Mouse (Mus musculus): ENCODE measurements around the gene Tmed1.
"Not testable (repeated sequence)": the region's sequence is repeated elsewhere in the genome, so short reads cannot be mapped to it uniquely, and the experiment has no call there.

The Tmed1 gene

DNA sequence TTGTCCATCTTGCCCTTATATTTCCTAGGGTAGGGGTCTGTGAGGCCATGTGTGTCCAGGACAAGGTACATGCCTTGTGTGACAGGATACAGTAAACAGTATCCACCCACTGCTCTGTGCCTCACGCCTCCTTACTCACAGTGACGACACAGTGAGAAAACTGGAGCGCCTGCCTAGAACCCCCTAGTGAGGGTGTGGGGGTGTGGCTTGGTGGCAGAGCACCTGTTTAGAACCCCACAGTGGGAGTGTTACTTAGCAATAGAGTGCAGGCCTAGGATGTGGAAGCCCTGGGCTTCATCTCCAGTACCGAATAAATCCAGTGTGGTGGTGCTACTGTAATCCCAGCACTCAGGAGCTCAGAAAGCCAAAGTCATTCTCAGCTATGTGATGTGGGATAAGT lies 37.1 kb downstream of the Tmed1 start:
- no peak for DNase-seq (ENCODE audit: low read depth, low spot score)

DNA sequence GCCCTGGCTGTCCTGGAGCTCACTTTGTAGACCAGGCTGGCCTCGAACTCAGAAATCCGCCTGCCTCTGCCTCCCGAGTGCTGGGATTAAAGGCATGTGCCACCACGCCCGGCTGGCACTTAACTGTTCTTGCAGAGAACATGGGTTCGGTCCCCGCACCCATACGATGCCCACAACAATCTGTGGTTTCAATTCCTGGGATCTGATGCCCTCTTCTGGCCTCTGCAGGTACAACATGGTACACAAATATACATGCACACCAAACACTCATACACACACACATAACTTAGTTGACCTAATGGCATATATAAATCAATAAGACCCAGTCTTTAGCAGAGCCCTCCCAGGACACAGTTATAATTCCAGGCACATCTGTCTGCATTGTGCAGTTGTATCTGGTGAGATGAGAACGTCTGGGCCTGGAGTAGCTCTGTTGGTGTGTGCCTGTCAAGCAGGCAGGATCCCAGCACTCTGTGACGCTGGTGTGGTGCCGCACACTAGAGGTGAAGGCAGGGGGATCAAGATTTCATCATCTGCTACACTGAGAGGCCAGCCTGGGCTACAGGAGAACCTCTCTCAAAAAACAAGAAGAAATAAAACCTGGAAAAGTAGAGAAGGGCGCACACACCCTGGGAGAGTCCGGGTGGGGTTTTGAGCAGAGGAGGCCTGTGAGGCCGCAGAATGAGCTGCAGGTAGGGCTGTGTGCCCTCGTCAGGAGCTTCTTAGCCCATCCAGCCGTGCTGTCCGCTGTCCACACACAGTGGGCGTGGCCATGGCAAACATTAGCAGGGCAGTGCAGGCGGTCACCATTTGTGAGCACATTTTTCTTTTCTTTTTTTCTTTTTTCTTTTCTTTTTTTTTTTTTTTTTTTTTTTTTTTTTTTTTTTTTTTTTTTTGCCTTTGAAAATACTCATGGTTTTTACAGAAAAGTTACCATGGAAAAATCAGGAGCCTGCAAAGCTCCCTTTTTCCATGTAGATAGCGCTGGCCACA lies 40.7 kb downstream of the Tmed1 start:
- peak; percentile 41 for DNase-seq (ENCODE audit: low read depth, low spot score)

DNA sequence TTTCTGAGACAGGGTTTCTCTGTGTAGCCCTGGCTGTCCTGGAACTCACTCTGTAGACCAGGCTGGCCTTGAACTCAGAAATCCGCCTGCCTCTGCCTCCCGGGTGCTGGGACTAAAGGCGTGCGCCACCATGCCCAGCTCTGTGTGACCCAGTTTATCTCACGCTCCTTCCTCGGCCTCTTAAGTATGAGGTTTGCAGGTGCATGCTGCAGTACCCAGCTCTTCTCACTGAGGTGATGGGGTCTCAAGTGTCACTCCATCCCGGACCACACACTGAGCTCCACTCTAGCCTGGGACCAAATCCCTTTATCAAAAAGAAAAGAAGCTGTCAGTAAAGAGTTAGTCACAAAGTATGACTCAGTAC lies 45.5 kb downstream of the Tmed1 start:
- DNase-seq (ENCODE audit: low read depth, low spot score) = not testable (repeated sequence)

DNA sequence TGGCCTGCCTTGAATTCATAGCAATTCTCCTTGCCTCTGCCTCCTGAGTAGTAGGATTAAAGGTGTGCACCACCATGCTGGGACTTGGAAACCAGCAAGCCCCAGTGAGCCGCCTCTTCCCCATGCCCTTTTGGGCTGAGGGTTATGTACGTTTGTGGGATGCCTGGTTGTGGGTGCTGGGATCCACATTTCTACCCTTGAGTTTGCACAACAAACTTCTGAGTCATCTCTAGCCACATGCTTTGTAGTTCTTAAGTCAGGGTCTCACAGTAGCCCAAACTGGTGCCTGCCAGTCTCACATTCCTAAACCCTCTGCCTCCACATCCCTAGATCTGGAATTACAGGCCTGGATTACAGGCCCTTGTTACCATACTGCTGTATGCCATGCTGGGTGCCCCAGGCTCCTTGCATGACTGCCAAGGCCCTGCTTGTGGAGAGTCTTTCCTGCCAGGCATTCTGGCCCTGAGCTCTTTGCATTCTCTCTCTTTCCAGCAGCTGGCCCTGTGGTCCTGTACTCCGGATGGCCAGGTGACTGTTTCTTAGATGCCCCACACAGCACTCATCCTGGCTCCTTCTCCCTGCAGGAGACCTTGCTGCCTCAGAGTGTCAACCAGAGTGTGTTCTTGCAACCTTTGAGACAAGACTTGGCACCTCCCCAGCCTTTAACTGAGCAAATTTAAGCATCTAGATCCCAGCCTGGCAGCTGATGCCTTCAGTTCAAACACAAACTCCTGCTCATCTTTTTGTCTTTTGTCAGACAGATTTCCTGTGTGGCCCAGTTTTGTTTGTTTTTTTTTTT lies 46.1 kb downstream of the Tmed1 start:
- no peak for DNase-seq (ENCODE audit: low read depth, low spot score)

DNA sequence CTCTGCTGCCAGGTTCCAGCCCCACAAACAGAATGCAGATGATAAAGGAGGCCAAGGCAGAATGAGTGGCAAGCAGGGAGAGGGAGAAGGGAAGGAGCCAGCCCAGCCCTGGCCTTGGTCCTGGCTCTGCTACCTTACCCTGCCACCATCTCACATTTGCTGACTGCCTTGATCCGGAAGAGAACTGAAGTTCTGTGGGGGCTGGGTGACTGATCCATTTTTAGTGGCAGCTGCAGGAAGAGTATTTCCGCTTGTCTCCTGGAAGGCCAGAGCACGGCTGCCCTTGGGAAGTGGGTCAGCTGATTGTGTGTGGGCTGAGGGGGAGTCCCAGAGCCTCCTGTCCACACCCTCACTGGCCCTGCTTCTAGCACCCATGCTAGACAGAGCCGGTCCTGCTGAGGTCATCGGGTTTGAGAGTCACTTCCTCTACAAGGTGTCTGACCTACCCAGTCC lies 46.9 kb downstream of the Tmed1 start:
- DNase-seq (ENCODE audit: low read depth, low spot score) = no peak

DNA sequence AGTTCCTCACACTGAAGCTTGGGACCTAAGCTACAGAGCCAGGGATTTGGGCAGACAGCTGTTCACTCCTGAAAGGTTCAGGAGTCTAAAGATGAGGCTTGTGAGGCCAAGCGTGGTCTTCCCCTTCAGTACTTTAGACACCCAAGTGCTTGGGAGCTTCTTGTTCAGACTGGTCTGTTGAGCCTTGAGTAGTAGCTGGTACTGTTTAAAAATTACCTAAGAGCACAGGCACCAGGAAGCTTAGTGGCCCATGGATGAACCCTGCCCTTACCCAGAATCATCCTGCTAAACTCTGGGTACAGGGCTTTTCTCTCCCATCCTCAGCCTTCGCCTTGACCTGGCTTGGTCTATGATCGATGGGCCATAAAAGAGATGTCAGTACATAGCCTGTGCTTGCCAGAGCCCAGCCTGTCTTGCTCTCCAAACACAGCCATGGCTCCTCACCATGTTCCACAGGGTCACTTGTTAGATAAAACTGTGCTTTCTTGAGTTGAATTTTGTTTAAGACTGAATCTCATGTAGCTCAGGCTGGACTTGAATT lies 49.6 kb downstream of the Tmed1 start:
- DNase-seq (ENCODE audit: low read depth, low spot score) = no peak

DNA sequence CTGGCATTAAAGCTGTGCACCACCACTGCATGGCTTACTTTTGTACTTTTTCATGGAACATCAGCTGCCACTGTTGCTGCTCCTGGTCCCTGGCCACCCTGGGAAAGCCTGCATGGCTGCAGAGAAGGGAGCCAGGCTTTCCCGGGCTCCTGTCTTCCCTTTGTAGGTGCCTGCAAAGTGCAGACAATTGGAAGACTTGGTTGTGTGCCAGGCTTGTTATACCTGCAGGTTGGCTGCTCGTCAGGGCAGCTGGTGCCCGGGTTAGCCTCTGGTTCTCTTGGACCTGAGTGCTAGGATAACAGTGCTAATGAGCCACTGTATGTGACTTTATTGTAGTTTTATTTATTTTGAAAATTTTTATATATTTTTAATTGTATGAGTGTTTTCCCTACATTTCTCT lies 51.2 kb downstream of the Tmed1 start:
- no peak for DNase-seq (ENCODE audit: low read depth, low spot score)

All from c-Kit-negative CD71-positive TER-119-positive erythroid progenitor cells, embryonic 14.5 days (primary cell).